Mouse (Mus musculus) embryonic facial prominence, embryonic 12.5 days (tissue): Measurements from ENCODE around the gene Ammecr1. TPM values are rescaled to one million over a fixed set of nuclear protein-coding genes. Genes with fewer than 3 reads are reported as not detected.

Experiments used
- ATAC-seq: fragments of 200-750 bp; cut with Nextera tagmentation; 2 replicates; pipeline ENCODE4 v1.8.0; 2017; ENCODE audit not compliant: insufficient number of reproducible peaks, insufficient read depth, low FRiP score, low TSS enrichment
- H3K27ac ChIP-seq: fragments of 300-500 bp; sonication (generic); 2 replicates; pipeline ENCODE4 v1.5.1; 2016; ENCODE audit warnings: mild to moderate bottlenecking
- H3K27me3 ChIP-seq: fragments of 300-500 bp; sonication (generic); 2 replicates; pipeline ENCODE4 v1.6.1; 2016; ENCODE audit warnings: mild to moderate bottlenecking, moderate library complexity
- H3K36me3 ChIP-seq: fragments of 300-500 bp; sonication (generic); 2 replicates; pipeline ENCODE4 v1.6.1; 2016; ENCODE audit warnings: mild to moderate bottlenecking
- H3K4me1 ChIP-seq: fragments of 300-500 bp; sonication (generic); 2 replicates; pipeline ENCODE4 v1.6.1; 2016
- H3K4me2 ChIP-seq: fragments of 300-500 bp; sonication (generic); replicated peaks from 2 replicates; pipeline ENCODE4 v1.6.1; 2016; ENCODE audit warnings: mild to moderate bottlenecking, moderate library complexity
- H3K4me3 ChIP-seq: fragments of 300-500 bp; sonication (generic); 2 replicates; pipeline ENCODE4 v1.5.1; 2016; ENCODE audit warnings: mild to moderate bottlenecking
- H3K9ac ChIP-seq: fragments of 300-500 bp; sonication (generic); 2 replicates; pipeline ENCODE4 v1.6.1; 2016; ENCODE audit warnings: mild to moderate bottlenecking, moderate library complexity
- H3K9me3 ChIP-seq: fragments of 300-500 bp; sonication (generic); 2 replicates; pipeline ENCODE4 v1.6.1; 2016; ENCODE audit warnings: mild to moderate bottlenecking, moderate library complexity
- WGBS: fragments of 180-500 bp; shearing (Covaris S2); methylation state at CpG from one replicate; pipeline ENCODE4 v1.1.7; 2016; 5-methylcytosine and 5-hydroxymethylcytosine counted together
- polyA plus RNA-seq: library from polyadenylated mRNA; unstranded; fragments of >200 nt; fragmentation: Nextera tagmentation; extraction: Ambion mirVana; gene quantifications from 2 replicates; pipeline ENCODE4 v1.2.1, GENCODE M21; 2016

The Ammecr1 gene
- polyA plus RNA-seq, 1 experiment from 2014 or later: 14.9 TPM

GRCm38 (mm10) chrX:142839411-142839810 is 127.1 kb downstream of the Ammecr1 start:
- H3K9ac ChIP-seq: no peak overlapping the region
- WGBS: 80% methylated on average over 7 of the region's 7 CpGs
- H3K9me3 ChIP-seq: no peaks in the 10 kb centered on the region
- no peaks in the 10 kb centered on the region for H3K27me3 ChIP-seq
- no peak overlapping the region for H3K4me3 ChIP-seq
- no peak for ATAC-seq
- H3K4me1 ChIP-seq: no peaks in the 10 kb centered on the region
- H3K27ac ChIP-seq: no peak overlapping the region
- H3K36me3 ChIP-seq: 0 out of 2 replicates have a peak, but pooled peaks cover 5% of the 10 kb centered on the region
- H3K4me2 ChIP-seq: no peak overlapping the region

GRCm38 (mm10) chrX:142838841-142839240 is 127.7 kb downstream of the Ammecr1 start:
- no peak for ATAC-seq
- Histone ChIP-seq H3K9me3 (no peaks in the 10 kb centered on the region), H3K27me3 (no peaks in the 10 kb centered on the region), H3K4me1 (no peaks in the 10 kb centered on the region), H3K4me3 (no peak overlapping the region), H3K4me2 (no peak overlapping the region), H3K36me3 (0 out of 2 replicates have a peak, but pooled peaks cover 5% of the 10 kb centered on the region), H3K27ac (no peak overlapping the region), H3K9ac (no peak overlapping the region)
- WGBS: 77% methylated on average over 2 of the region's 2 CpGs

- no peak for ATAC-seq
- Histone ChIP-seq H3K4me1 (no peaks in the 10 kb centered on the region), H3K9me3 (no peaks in the 10 kb centered on the region), H3K4me2 (no peak overlapping the region), H3K36me3 (0 out of 2 replicates have a peak, but pooled peaks cover 5% of the 10 kb centered on the region), H3K4me3 (no peak overlapping the region), H3K27ac (no peak overlapping the region), H3K9ac (no peak overlapping the region), H3K27me3 (no peaks in the 10 kb centered on the region; the same call in 1 of the 2 replicates)
- 97% methylated on average over 3 of the region's 3 CpGs for WGBS
Observed at GRCm38 (mm10) chrX:142837316-142837715, 129.2 kb downstream of the Ammecr1 start.

- no peak overlapping the region for H3K4me3 ChIP-seq
- H3K9me3 ChIP-seq: no peaks in the 10 kb centered on the region
- H3K27ac ChIP-seq: no peak overlapping the region
- no peaks in the 10 kb centered on the region for H3K4me1 ChIP-seq
- H3K4me2 ChIP-seq: no peak overlapping the region
- no peak for ATAC-seq
- WGBS: 89% methylated on average over 7 of the region's 7 CpGs
- H3K27me3 ChIP-seq: no peaks in the 10 kb centered on the region; the same call in 1 of the 2 replicates
- no peak overlapping the region for H3K9ac ChIP-seq
- no peaks in the 10 kb centered on the region for H3K36me3 ChIP-seq
Observed at GRCm38 (mm10) chrX:142836399-142836798, 130.1 kb downstream of the Ammecr1 start.

GRCm38 (mm10) chrX:142834807-142835206 is 131.7 kb downstream of the Ammecr1 start:
- H3K27ac ChIP-seq: no peak overlapping the region
- no peak for ATAC-seq
- no peak overlapping the region for H3K4me3 ChIP-seq
- no peak overlapping the region for H3K4me2 ChIP-seq
- no peaks in the 10 kb centered on the region for H3K4me1 ChIP-seq
- H3K9ac ChIP-seq: no peak overlapping the region
- H3K9me3 ChIP-seq: no peaks in the 10 kb centered on the region
- WGBS: 91% methylated on average over 6 of the region's 6 CpGs
- H3K36me3 ChIP-seq: no peaks in the 10 kb centered on the region
- H3K27me3 ChIP-seq: no peaks in the 10 kb centered on the region; the same call in 1 of the 2 replicates

GRCm38 (mm10) chrX:142833164-142833796 is 133.2 kb downstream of the Ammecr1 start:
- no peak for ATAC-seq
- H3K4me2 ChIP-seq: no peak overlapping the region
- H3K4me1 ChIP-seq: no peaks in the 10 kb centered on the region; the same call in 1 of the 2 replicates
- no peaks in the 10 kb centered on the region for H3K36me3 ChIP-seq
- H3K27me3 ChIP-seq: no peaks in the 10 kb centered on the region; the same call in 1 of the 2 replicates
- no peak overlapping the region for H3K27ac ChIP-seq
- H3K9ac ChIP-seq: no peak overlapping the region
- 80% methylated on average over 13 of the region's 13 CpGs for WGBS
- no peak overlapping the region for H3K4me3 ChIP-seq
- H3K9me3 ChIP-seq: no peaks in the 10 kb centered on the region

GRCm38 (mm10) chrX:142832221-142832620 is 134.3 kb downstream of the Ammecr1 start:
- H3K4me1 ChIP-seq: no peaks in the 10 kb centered on the region; the same call in 1 of the 2 replicates
- no peaks in the 10 kb centered on the region; the same call in 1 of the 2 replicates for H3K27me3 ChIP-seq
- no peak overlapping the region for H3K9ac ChIP-seq
- no peak for ATAC-seq
- no peak overlapping the region for H3K4me2 ChIP-seq
- H3K9me3 ChIP-seq: no peaks in the 10 kb centered on the region
- no peak overlapping the region for H3K4me3 ChIP-seq
- H3K27ac ChIP-seq: no peak overlapping the region
- WGBS: 69% methylated on average over 3 of the region's 3 CpGs
- H3K36me3 ChIP-seq: no peaks in the 10 kb centered on the region

GRCm38 (mm10) chrX:142830572-142830971 is 136.0 kb downstream of the Ammecr1 start:
- Histone ChIP-seq H3K4me1 (no peaks in the 10 kb centered on the region; the same call in 1 of the 2 replicates), H3K36me3 (no peaks in the 10 kb centered on the region), H3K4me2 (no peak overlapping the region), H3K9me3 (no peaks in the 10 kb centered on the region), H3K27me3 (no peaks in the 10 kb centered on the region; the same call in 1 of the 2 replicates), H3K27ac (no peak overlapping the region), H3K4me3 (no peak overlapping the region), H3K9ac (no peak overlapping the region)
- no peak for ATAC-seq
- WGBS: 92% methylated on average over 6 of the region's 6 CpGs

- Histone ChIP-seq H3K27me3 (no peaks in the 10 kb centered on the region; the same call in 1 of the 2 replicates), H3K9ac (no peak overlapping the region), H3K4me2 (no peak overlapping the region), H3K4me1 (no peaks in the 10 kb centered on the region; the same call in 1 of the 2 replicates), H3K4me3 (no peak overlapping the region), H3K9me3 (no peaks in the 10 kb centered on the region), H3K36me3 (no peaks in the 10 kb centered on the region), H3K27ac (no peak overlapping the region)
- ATAC-seq: no peak
- 83% methylated on average over 12 of the region's 12 CpGs for WGBS
Observed at GRCm38 (mm10) chrX:142829866-142830470, 136.6 kb downstream of the Ammecr1 start.

- Histone ChIP-seq H3K36me3 (no peaks in the 10 kb centered on the region), H3K4me1 (no peaks in the 10 kb centered on the region; the same call in 1 of the 2 replicates), H3K4me3 (no peak overlapping the region), H3K9me3 (no peaks in the 10 kb centered on the region), H3K9ac (no peak overlapping the region), H3K4me2 (no peak overlapping the region), H3K27me3 (no peaks in the 10 kb centered on the region; the same call in 1 of the 2 replicates), H3K27ac (no peak overlapping the region)
- ATAC-seq: no peak
- WGBS: 73% methylated on average over 2 of the region's 2 CpGs
Observed at GRCm38 (mm10) chrX:142829267-142829666, 137.3 kb downstream of the Ammecr1 start.

- Histone ChIP-seq H3K4me1 (no peaks in the 10 kb centered on the region; the same call in 1 of the 2 replicates), H3K4me2 (no peak overlapping the region), H3K27ac (no peak overlapping the region), H3K9me3 (no peaks in the 10 kb centered on the region), H3K4me3 (no peak overlapping the region), H3K36me3 (no peaks in the 10 kb centered on the region), H3K9ac (no peak overlapping the region), H3K27me3 (no peaks in the 10 kb centered on the region; the same call in 1 of the 2 replicates)
- WGBS: 43% methylated on average over 13 of the region's 13 CpGs
- ATAC-seq: no peak
Observed at GRCm38 (mm10) chrX:142828184-142828908, 138.2 kb downstream of the Ammecr1 start.
